Mouse (Mus musculus) frontal cortex, postnatal 25 days (tissue): ENCODE measurements around the gene Teddm2.
A peak's percentile ranks its signal among the peaks of the same experiment; 100 is the strongest.

Source experiments
- DNase-seq, 2 experiments: peaks; one replicate each; pipeline ENCODE4 v3.0.0; 2022; ENCODE audit warnings: low spot score in 2 of 2

Teddm2 gene

DNA sequence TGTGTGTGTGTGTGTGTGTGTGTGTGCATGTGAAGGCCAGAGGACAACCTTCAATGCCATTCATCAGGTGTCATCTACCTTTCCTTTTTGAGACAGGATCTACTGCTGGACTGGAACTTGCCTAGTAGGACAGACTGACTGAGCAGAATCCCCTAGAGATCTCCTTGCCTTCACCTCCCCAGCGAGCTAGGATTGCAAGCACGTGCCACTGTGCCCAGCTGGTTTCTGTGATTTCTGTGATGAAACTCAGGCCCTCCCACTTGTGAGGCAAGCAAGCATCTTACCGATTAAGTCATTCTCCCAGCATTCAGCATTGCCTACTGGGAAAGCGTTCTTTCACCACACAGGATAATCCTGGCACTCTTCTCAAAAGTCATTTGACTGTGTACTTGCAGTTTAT lies 69.3 kb downstream of the Teddm2 start:
- no peak for DNase-seq

GRCm38 (mm10) chr1:153820216-153820615 lies 79.8 kb downstream of the Teddm2 start:
- DNase-seq: no peak

- no peak for DNase-seq
Measured at GRCm38 (mm10) chr1:153814278-153814677, 85.8 kb downstream of the Teddm2 start.

GRCm38 (mm10) chr1:153807390-153807993 lies 92.5 kb downstream of the Teddm2 start:
- peak; percentile 42 to 56 for DNase-seq

GRCm38 (mm10) chr1:153803530-153803929 lies 96.5 kb downstream of the Teddm2 start:
- no peak for DNase-seq

DNA sequence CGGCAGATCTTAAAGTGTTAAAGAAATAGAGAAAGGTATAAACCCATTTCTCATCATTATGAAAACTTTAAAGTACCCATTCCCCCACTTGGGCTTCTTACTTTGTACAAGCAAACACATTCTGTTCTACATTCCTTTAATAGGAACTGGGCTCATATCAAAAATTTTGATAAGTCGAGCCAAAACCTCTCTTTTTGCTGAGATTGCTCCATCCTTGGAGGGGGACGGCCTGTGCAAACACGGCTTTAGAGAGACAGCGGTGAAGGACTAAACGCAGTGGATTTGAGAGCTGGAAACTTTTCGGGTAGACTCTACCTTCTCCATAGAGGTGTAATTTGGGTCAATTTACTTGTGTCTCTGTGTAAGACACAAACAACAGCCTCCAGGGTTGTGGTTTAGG lies 97.3 kb downstream of the Teddm2 start:
- no peak for DNase-seq
